Mouse (Mus musculus) layer of hippocampus, postnatal 36 days (tissue): ENCODE results near the gene Rhov. TPM values are rescaled to one million over a fixed set of nuclear protein-coding genes. Genes with fewer than 3 reads are reported as not detected.

Experiments
- DNase-seq, 2 experiments: peaks; one replicate each; pipeline ENCODE4 v3.0.0; 2022
- total RNA-seq, 2 experiments: library from RNA; stranded (reverse); gene quantifications; 2 replicates each; pipeline ENCODE4 v1.2.3; 2021

Rhov gene
- total RNA-seq, 2 experiments from 2014 or later: 6.4 to 6.9 TPM

DNA sequence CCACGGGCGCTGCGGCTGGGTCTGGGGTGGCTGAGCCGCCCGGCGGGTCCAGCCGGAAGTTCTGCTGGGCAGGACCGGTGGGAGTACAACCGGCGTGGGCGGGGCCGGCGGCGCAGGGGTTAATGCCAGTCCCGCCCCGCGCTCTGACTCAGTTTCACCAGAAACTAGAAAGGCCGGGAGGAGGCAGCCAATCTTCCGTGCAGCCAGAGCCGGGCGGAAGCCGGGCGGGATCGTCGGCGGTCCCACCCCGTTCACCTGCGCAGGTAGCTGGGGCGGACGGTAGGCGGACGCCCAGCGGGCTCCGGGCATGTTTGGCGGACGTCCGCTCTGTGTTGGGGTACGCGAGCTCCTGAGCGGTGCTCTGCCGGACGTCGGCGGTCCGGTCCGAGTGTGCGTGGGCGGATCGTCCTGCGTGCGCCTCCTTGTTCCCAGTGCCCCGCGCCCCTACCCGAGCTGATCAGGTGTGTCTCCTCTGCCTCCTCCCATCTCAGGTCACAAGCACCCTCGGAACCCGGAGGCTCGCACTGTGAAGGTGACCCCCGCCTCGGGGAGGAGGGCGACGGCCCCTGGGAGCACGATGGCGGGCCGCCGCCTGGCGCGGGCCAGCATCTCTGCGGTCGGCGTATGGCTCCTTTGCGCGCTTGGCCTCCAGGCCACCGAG lies 33.7 kb downstream of the Rhov start, which contains the start of gene Spint1:
Gene Spint1, plus strand, starts transcription at position 153 of the 661 bp plus-strand sequence.
- DNase-seq: no peak

DNA sequence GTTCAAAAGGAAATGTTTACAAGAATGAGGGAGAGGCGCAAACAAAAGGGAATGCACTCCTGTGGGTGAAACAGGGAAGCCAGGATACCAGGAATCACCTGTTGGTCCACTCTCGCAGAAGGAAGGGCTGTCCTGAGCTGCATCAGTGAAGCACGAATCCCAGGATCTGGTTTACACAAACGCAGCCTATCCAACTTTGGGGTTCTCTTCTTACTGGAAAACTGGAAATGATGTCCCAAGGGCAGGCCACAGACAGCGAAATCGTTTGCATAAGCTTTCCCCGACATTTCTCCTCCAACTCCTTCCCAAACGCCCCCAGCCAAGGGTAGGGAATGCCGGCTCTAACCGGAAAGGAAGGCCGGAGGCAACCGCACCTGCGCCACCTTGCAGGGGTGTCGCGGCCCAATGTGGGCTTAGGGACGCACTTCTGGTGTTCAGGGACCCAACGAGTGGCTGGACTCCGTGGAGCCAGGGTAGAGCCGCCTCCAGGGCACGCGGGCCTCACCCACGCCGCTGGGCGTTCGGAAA lies 34.3 kb downstream of the Rhov start:
- DNase-seq: no peak

DNA sequence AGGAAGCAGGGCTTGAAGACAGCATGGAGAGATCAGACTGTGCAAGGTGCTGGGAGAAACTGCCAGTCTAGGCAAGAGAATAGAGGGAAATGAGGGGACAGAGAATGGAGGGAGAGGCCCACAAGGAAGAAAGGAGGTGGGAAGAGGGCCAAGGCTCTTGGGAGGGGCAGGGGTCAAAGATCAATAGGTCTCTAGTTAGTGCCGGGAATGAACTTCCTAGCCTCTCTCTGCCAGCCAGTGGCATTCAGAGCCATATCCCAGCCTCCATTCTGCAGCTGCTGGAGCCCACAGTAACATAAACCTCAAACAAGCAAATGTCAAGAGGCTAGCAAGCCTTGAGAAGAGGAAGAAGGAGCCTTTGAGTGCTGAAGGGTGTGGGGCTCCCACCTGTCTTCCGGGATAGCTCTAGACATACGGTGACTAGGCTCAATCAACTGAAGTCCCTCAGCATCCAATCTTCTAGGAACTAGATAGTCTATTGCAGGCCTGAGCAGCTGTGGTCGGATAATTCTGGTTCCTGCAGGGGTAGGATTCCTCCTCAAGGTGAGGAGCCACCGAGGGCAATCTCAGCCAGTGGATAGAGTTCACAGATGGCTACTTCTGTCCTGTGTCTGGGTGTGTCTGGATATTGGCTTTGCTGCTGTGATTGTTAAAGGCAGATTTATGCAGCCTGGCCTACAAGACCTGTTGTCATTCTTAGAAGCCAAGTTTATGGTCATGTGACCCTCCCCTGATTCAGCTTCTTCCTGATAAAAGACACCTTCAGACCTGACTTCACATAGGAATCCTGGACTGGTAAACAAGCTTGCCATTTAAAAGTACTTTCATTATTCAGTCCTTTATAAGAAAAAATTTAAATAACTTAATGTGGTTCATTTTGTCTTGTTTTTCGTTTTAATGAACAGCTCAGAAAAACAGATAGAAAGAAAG lies 41.0 kb downstream of the Rhov start, which contains the start of gene Ppp1r14d:
Gene Ppp1r14d, minus strand, starts transcription at position 132 of the 930 bp plus-strand sequence.
- DNase-seq: no peak

Other genes with a start within 250 kb of the Rhov start
- gene Ccdc32, start 241.9 kb downstream of the Rhov start, total RNA-seq: 10 to 100 TPM; 51.3 to 55.5 TPM
- 1 to 10 TPM; 7.3 to 7.5 TPM for gene Rpusd2, start 236.5 kb downstream of the Rhov start, total RNA-seq
- under 1 TPM; 0.37 to 0.48 TPM for gene Knl1, start 224.2 kb downstream of the Rhov start, total RNA-seq
- gene Rad51, start 158.5 kb downstream of the Rhov start, total RNA-seq: 1 to 10 TPM in 1 of 2 experiments, under 1 TPM in 1; 0.99 to 1.5 TPM
- gene Rmdn3, start 114.2 kb downstream of the Rhov start, total RNA-seq: 10 to 100 TPM; 59.4 to 61.8 TPM
- not detected for gene Gchfr, start 103.5 kb downstream of the Rhov start, total RNA-seq
- not detected for gene Gm14137, start 96.8 kb downstream of the Rhov start, total RNA-seq
- gene Zfyve19, start 62.7 kb downstream of the Rhov start, total RNA-seq: 10 to 100 TPM; 38.7 to 43.9 TPM
- 10 to 100 TPM; 17.4 to 17.6 TPM for gene Dnajc17, start 62.5 kb downstream of the Rhov start, total RNA-seq
- gene Ppp1r14d, start 41.4 kb downstream of the Rhov start, total RNA-seq: not detected
- 1 to 10 TPM; 1.7 to 2.4 TPM for gene Spint1, start 33.9 kb downstream of the Rhov start, total RNA-seq
- 10 to 100 TPM; 40.6 to 41.5 TPM for gene Vps18, start 17.5 kb upstream of the Rhov start, total RNA-seq
- 1 to 10 TPM; 2.7 TPM for gene Dll4, start 54.5 kb upstream of the Rhov start, total RNA-seq
- 1 to 10 TPM; 5.2 to 5.8 TPM for gene Chac1, start 80.0 kb upstream of the Rhov start, total RNA-seq
- gene Ino80, start 206.4 kb upstream of the Rhov start, total RNA-seq: 10 to 100 TPM; 18.2 to 18.7 TPM